Mouse (Mus musculus) myocyte (in vitro differentiated cells): Measurements from ENCODE around the gene Emilin1. TPM values are rescaled to one million over a fixed set of nuclear protein-coding genes. Genes with fewer than 3 reads are reported as not detected.

ENCODE experiments used
- H3K27me3 ChIP-seq: one replicate; pipeline ENCODE4 v1.6.1; 2011; ENCODE audit not compliant: control insufficient read depth, insufficient read depth, insufficient read length
- H3K36me3 ChIP-seq: one replicate; pipeline ENCODE4 v1.6.1; 2011; ENCODE audit not compliant: control insufficient read depth, insufficient read depth
- H3K4me2 ChIP-seq: one replicate; pipeline ENCODE4 v1.6.1; 2011; ENCODE audit warnings: low read depth, control low read depth
- H3K4me3 ChIP-seq: one replicate; pipeline ENCODE4 v1.5.1; 2011; ENCODE audit warnings: mild to moderate bottlenecking, control low read depth, moderate library complexity
- H3K79me2 ChIP-seq: one replicate; pipeline ENCODE4 v1.6.1; 2011; ENCODE audit not compliant: control insufficient read depth, insufficient read depth
- H3ac ChIP-seq: one replicate; pipeline ENCODE4 v1.6.1; 2011; ENCODE audit not compliant: control insufficient read depth, insufficient read length
- CEBPB ChIP-seq: IDR thresholded peaks from 2 replicates; pipeline ENCODE4 v1.6.1; 2011; ENCODE audit warnings: mild to moderate bottlenecking, moderate library complexity; ENCODE audit not compliant: poor library complexity, insufficient read depth, severe bottlenecking
- E2F4 ChIP-seq: IDR thresholded peaks from one replicate; pipeline ENCODE4 v1.6.1; 2011; ENCODE audit warnings: mild to moderate bottlenecking, control low read depth, moderate library complexity; ENCODE audit not compliant: insufficient read depth
- MAX ChIP-seq: IDR thresholded peaks from one replicate; pipeline ENCODE4 v1.6.1; 2011; ENCODE audit warnings: low read depth, mild to moderate bottlenecking, control low read depth
- MYOD1 ChIP-seq, 3 experiments: IDR thresholded peaks; one replicate each; pipeline ENCODE4 v1.6.1; 2011; ENCODE audit warnings: control low read depth in 2 of 3, low read depth in 2 of 3, mild to moderate bottlenecking in 2 of 3, moderate library complexity in 1 of 3; ENCODE audit not compliant: insufficient read length in 2 of 3, control insufficient read depth in 1 of 3
- MYOG ChIP-seq, 3 experiments: IDR thresholded peaks; one replicate each; pipeline ENCODE4 v1.6.1; 2011; ENCODE audit warnings: control low read depth in 2 of 3, low read depth in 2 of 3, mild to moderate bottlenecking in 2 of 3; ENCODE audit not compliant: insufficient read length in 2 of 3, control insufficient read depth in 1 of 3, insufficient read depth in 1 of 3
- POLR2A ChIP-seq: IDR thresholded peaks from one replicate; pipeline ENCODE4 v1.6.1; 2011; ENCODE audit warnings: low read depth, mild to moderate bottlenecking, control low read depth, moderate library complexity; ENCODE audit not compliant: insufficient read length
- POLR2AphosphoS2 ChIP-seq: IDR thresholded peaks from one replicate; pipeline ENCODE4 v1.6.1; 2011; ENCODE audit warnings: low read depth, control low read depth; ENCODE audit not compliant: insufficient read length
- REST ChIP-seq: IDR thresholded peaks from one replicate; pipeline ENCODE4 v1.6.1; 2011; ENCODE audit warnings: mild to moderate bottlenecking, control low read depth, moderate library complexity; ENCODE audit not compliant: insufficient read depth, insufficient read length
- SRF ChIP-seq: IDR thresholded peaks from one replicate; pipeline ENCODE4 v1.6.1; 2011; ENCODE audit warnings: low read depth; ENCODE audit not compliant: control insufficient read depth, insufficient read length
- TCF12 ChIP-seq: IDR thresholded peaks from one replicate; pipeline ENCODE4 v1.6.1; 2011; ENCODE audit warnings: mild to moderate bottlenecking, control low read depth; ENCODE audit not compliant: poor library complexity, insufficient read depth, severe bottlenecking
- TCF3 ChIP-seq: IDR thresholded peaks from one replicate; pipeline ENCODE4 v1.6.1; 2011; ENCODE audit warnings: low read depth, control low read depth; ENCODE audit not compliant: insufficient read length
- USF1 ChIP-seq: IDR thresholded peaks from one replicate; pipeline ENCODE4 v1.6.1; 2011; ENCODE audit warnings: low read depth, mild to moderate bottlenecking, control low read depth, moderate library complexity
- polyA plus RNA-seq: library from polyadenylated mRNA; unstranded; fragments of >200 nt; fragmentation: generic; extraction: Trizol; gene quantifications from one replicate; pipeline ENCODE4 v1.2.1, GENCODE M21; 2012; ENCODE audit warnings: missing spikeins

Gene Emilin1
- polyA plus RNA-seq, 1 experiment: 25.8 TPM

DNA sequence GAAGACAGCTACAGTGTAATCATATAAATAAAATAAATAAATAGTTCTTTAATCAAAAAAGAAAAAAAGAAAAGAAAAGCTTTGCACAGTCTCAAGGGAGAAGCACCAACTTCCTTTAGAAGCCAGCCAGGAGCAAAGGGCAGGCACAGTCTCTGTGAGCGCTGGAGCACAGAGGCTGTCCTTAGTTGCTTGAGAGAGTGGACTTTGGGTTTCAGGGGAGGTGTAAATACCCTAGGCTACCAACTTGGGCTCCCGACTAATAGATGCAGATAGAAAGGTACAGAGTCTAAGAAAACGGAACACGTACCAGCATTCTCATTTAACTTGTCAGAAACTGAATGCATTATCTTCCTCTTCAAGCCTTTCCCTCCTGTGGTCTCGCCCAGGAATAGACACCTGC lies 35.4 kb downstream of the Emilin1 start:
- H3K79me2 ChIP-seq: peaks cover 16% of the 10 kb centered on the region
- peaks cover 3% of the 10 kb centered on the region for H3K36me3 ChIP-seq
- H3K4me3 ChIP-seq: peak overlapping the region; percentile 39
- H3K27me3 ChIP-seq: no peaks in the 10 kb centered on the region
- no peak overlapping the region for H3ac ChIP-seq
- H3K4me2 ChIP-seq: peak overlapping the region; percentile 94
- no peak for TF ChIP-seq REST
- TF ChIP-seq MYOG (IDR thresholded peaks at IDR 0.05; ENCODE audit: control insufficient read depth in 1 of 3, insufficient read depth in 1 of 3, insufficient read length in 2 of 3, low read depth in 2 of 3): no peak
- no peak for TF ChIP-seq TCF3
- no peak for TF ChIP-seq POLR2AphosphoS2
- TF ChIP-seq POLR2A: no peak
- TF ChIP-seq MYOD1 (IDR thresholded peaks at IDR 0.05; ENCODE audit: control insufficient read depth in 1 of 3, insufficient read length in 2 of 3, low read depth in 2 of 3): no peak
- no peak for TF ChIP-seq E2F4
- no peak for TF ChIP-seq USF1
- TF ChIP-seq TCF12: no peak
- TF ChIP-seq SRF: no peak
- TF ChIP-seq CEBPB: no peak
- TF ChIP-seq MAX: no peak

DNA sequence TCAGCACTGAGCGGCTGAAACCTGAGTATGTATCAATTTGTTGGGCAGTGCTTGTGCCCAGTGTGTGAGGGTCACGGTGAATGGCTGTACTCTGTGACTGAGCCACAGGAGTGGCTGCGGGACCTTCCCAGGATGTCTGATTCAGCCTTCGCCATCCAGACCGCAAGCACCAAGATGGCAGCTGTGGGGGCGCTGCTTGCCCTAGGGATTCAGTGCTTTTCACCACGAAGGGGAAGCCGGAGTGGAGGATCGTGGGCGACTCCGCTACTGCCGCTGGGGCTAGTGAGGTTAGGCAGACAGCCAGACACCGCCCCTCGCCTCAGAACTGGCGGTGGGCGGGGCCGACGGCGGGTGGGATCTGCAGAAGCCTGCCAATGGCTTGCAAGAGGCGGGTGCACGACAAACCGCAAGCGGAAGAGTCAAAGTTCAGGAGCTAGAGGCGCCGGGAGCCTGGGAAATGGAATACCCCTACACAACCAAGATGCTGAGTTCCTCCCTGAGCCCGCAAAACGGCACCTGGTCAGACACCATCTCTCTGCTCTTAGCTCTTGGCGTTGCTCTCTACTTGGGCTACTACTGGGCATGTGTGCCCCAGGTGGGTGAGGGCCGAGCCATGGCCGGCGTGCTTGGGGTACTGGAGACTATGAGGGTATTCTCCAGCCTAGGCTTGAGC lies 36.6 kb downstream of the Emilin1 start:
- Histone ChIP-seq H3K4me3 (peak overlapping the region; percentile 39), H3ac (peak overlapping the region; percentile 41), H3K27me3 (no peaks in the 10 kb centered on the region), H3K4me2 (peak overlapping the region; percentile 94), H3K36me3 (peaks cover 14% of the 10 kb centered on the region), H3K79me2 (peaks cover 20% of the 10 kb centered on the region)
- TF ChIP-seq POLR2A (peak; percentile 83), MYOG (IDR thresholded peaks at IDR 0.05; ENCODE audit: control insufficient read depth in 1 of 3, insufficient read depth in 1 of 3, insufficient read length in 2 of 3, low read depth in 2 of 3) (peak; percentile 3 to 88 (median 55)), POLR2AphosphoS2 (peak; percentile 75), USF1 (no peak), MYOD1 (IDR thresholded peaks at IDR 0.05; ENCODE audit: control insufficient read depth in 1 of 3, insufficient read length in 2 of 3, low read depth in 2 of 3) (peak in 2 of 3 experiments; percentile 64 to 83), E2F4 (peak; percentile 60), TCF3 (no peak), TCF12 (peak; percentile 5)

DNA sequence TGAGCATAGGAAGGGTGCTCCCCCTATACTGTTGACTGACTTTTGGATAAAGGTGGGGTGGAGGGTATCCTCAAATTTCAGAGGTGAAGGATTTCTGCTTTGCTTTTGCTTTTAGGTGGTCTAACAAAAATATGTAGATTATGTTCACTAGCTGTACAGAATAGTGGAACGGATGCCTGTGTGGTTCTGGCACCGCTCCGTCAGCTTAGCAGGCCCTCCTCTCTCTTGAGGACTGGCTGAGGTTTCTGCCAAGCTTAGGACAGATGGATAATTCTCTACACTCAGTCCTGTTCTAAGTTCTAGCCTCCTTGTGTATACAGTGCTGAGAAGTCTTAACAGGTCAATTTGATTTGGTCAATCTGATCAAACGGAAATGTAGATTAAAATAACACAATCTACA lies 37.2 kb downstream of the Emilin1 start:
- peaks cover 20% of the 10 kb centered on the region for H3K79me2 ChIP-seq
- peaks cover 19% of the 10 kb centered on the region for H3K36me3 ChIP-seq
- peak overlapping the region; percentile 79 for H3K4me2 ChIP-seq
- TF ChIP-seq REST: no peak
- TF ChIP-seq POLR2AphosphoS2: peak; percentile 80
- TF ChIP-seq TCF12: no peak
- no peak for TF ChIP-seq CEBPB
- peak overlapping the region; percentile 41 for H3ac ChIP-seq
- no peaks in the 10 kb centered on the region for H3K27me3 ChIP-seq
- peak overlapping the region; percentile 39 for H3K4me3 ChIP-seq

DNA sequence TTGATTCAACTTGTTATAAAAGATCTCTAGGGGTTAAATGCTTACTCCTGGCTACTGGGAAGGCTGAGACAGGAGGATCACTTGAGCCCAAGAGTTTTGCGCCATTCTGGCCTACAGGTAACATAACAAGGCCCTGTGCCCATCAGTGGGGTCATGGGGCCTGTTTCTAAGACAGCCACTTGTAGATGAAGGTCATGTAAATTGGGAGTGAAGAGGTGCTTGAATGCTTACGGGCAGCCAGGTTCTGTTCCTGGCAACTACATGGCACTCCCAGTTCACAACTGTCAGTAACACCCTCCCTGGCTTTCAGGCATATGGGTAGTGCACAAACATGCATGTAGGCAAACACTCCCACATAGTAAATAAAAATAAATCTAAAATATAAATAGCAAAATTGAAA lies 37.7 kb downstream of the Emilin1 start:
- Histone ChIP-seq H3K4me2 (peak overlapping the region; percentile 79), H3K27me3 (no peaks in the 10 kb centered on the region), H3K4me3 (peak overlapping the region; percentile 39), H3K79me2 (peaks cover 20% of the 10 kb centered on the region), H3K36me3 (peaks cover 23% of the 10 kb centered on the region), H3ac (no peak overlapping the region)
- TF ChIP-seq CEBPB: no peak
- TF ChIP-seq POLR2AphosphoS2: peak; percentile 75

DNA sequence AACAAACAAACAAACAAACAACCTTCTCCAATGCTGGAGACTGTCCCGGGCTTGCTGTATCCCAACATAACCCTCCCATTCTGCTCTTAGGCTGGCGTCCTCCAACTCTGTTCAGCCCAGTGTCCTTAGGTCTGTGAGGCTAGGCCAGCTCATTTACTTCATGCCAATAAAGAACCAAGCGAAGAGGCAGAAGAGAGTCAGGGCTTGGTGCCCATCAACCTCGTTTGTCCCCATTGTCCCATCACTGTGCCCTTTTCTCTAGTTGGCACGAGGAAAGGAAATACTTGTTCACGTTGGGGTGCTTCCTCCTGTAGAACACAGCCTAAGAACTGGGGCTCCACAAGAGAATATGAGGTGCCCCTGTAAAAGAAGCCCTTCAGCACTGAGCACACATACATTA lies 38.5 kb downstream of the Emilin1 start:
- peak overlapping the region; percentile 79 for H3K4me2 ChIP-seq
- TF ChIP-seq POLR2A: no peak
- TF ChIP-seq POLR2AphosphoS2: peak; percentile 58
- no peak for TF ChIP-seq REST
- no peaks in the 10 kb centered on the region for H3K27me3 ChIP-seq
- H3K36me3 ChIP-seq: peaks cover 26% of the 10 kb centered on the region
- no peak overlapping the region for H3K4me3 ChIP-seq
- H3K79me2 ChIP-seq: peaks cover 20% of the 10 kb centered on the region
- H3ac ChIP-seq: no peak overlapping the region
